Mouse (Mus musculus): Measurements from ENCODE around the gene Sprr2d. TPM values are rescaled to one million over a fixed set of nuclear protein-coding genes. Genes with fewer than 3 reads are reported as not detected.

The Sprr2d gene
- polyA plus RNA-seq, 1 experiment = not detected

GRCm38 (mm10) chr3:92373613-92374012 lies 34.7 kb downstream of the Sprr2d start:
- H3K27ac ChIP-seq (ENCODE audit: control insufficient read depth, insufficient read depth, low read depth, low read length) = no peak overlapping the region

GRCm38 (mm10) chr3:92385385-92385784 lies 46.4 kb downstream of the Sprr2d start, which contains the start of gene Sprr2h:
Sprr2h (plus strand) TSS chr3:92385685.
- H3K36me3 ChIP-seq (ENCODE audit: control insufficient read depth, insufficient read depth, low read length) = no peaks in the 10 kb centered on the region
- no peak within 1 kb of the TSS for H3K4me3 ChIP-seq (ENCODE audit: control insufficient read depth, low read depth, low read length)
- no peak for TF ChIP-seq POLR2A (IDR thresholded peaks at IDR 0.05; ENCODE audit: control insufficient read depth, low read depth, low read length)
- no peak for TF ChIP-seq CTCF (IDR thresholded peaks at IDR 0.05; ENCODE audit: control insufficient read depth, insufficient read depth, insufficient replicate concordance, low read depth, low read length)
- no peak within 1 kb of the TSS for H3K27ac ChIP-seq (ENCODE audit: control insufficient read depth, insufficient read depth, low read depth, low read length)
- H3K27me3 ChIP-seq (ENCODE audit: control insufficient read depth, insufficient read depth, low read length) = no peaks in the 10 kb centered on the region
- no peaks in the 10 kb centered on the region for H3K4me1 ChIP-seq (ENCODE audit: control insufficient read depth, insufficient read depth, low read length)

More at GRCm38 (mm10) chr3:92373613-92374012, 34.7 kb downstream of the Sprr2d start:
- H3K36me3 ChIP-seq (ENCODE audit: control insufficient read depth, insufficient read depth, low read length) = no peaks in the 10 kb centered on the region
- TF ChIP-seq POLR2A (IDR thresholded peaks at IDR 0.05; ENCODE audit: control insufficient read depth, low read depth, low read length) = no peak
- no peak for TF ChIP-seq CTCF (IDR thresholded peaks at IDR 0.05; ENCODE audit: control insufficient read depth, insufficient read depth, insufficient replicate concordance, low read depth, low read length)
- H3K27me3 ChIP-seq (ENCODE audit: control insufficient read depth, insufficient read depth, low read length) = no peaks in the 10 kb centered on the region
- H3K4me1 ChIP-seq (ENCODE audit: control insufficient read depth, insufficient read depth, low read length) = no peaks in the 10 kb centered on the region
- H3K4me3 ChIP-seq (ENCODE audit: control insufficient read depth, low read depth, low read length) = no peak overlapping the region

Other genes starting within 250 kb of the Sprr2d start
- gene Prr9, start 215.2 kb upstream of the Sprr2d start, polyA plus RNA-seq (2012; rRNA removed) = 1.5 and 2.0 TPM in 2 replicates
- gene Lelp1, start 196.4 kb upstream of the Sprr2d start, polyA plus RNA-seq (2012; rRNA removed) = 875 and 1,017 TPM in 2 replicates
- 0.10 TPM in 1 of 2 replicates, not detected in the other for gene Sprr2a1, start 123.3 kb upstream of the Sprr2d start, polyA plus RNA-seq (2012; rRNA removed)
- 8.6 and 11.1 TPM in 2 replicates for gene Sprr2a2, start 123.2 kb upstream of the Sprr2d start, polyA plus RNA-seq (2012; rRNA removed)
- gene Sprr2a3, start 53.7 kb upstream of the Sprr2d start, polyA plus RNA-seq (2012; rRNA removed) = 0.19 and 0.33 TPM in 2 replicates
- not detected in 2 replicates for gene Sprr2b, start 22.5 kb upstream of the Sprr2d start, polyA plus RNA-seq (2012; rRNA removed)
- not detected in 2 replicates for gene Sprr2e, start 13.0 kb downstream of the Sprr2d start, polyA plus RNA-seq (2012; rRNA removed)
- gene Sprr2f, start 26.0 kb downstream of the Sprr2d start, polyA plus RNA-seq (2012; rRNA removed) = not detected in 2 replicates
- gene Sprr2h, start 46.5 kb downstream of the Sprr2d start, polyA plus RNA-seq (2012; rRNA removed) = not detected in 2 replicates
- gene Sprr2i, start 68.9 kb downstream of the Sprr2d start, polyA plus RNA-seq (2012; rRNA removed) = not detected in 2 replicates
- not detected in 2 replicates for gene Sprr2j-ps, start 78.9 kb downstream of the Sprr2d start, polyA plus RNA-seq (2012; rRNA removed)
- gene Gm9774, start 90.3 kb downstream of the Sprr2d start, polyA plus RNA-seq (2012; rRNA removed) = 5.2 and 7.2 TPM in 2 replicates
- not detected in 2 replicates for gene Sprr2k, start 93.4 kb downstream of the Sprr2d start, polyA plus RNA-seq (2012; rRNA removed)
- gene Sprr1b, start 99.6 kb downstream of the Sprr2d start, polyA plus RNA-seq (2012; rRNA removed) = not detected in 2 replicates
- gene Sprr3, start 119.6 kb downstream of the Sprr2d start, polyA plus RNA-seq (2012; rRNA removed) = not detected in 2 replicates
- gene Sprr1a, start 146.8 kb downstream of the Sprr2d start, polyA plus RNA-seq (2012; rRNA removed) = 0.32 and 0.73 TPM in 2 replicates
- not detected in 2 replicates for gene Sprr4, start 161.4 kb downstream of the Sprr2d start, polyA plus RNA-seq (2012; rRNA removed)
- gene 2310046K23Rik, start 195.4 kb downstream of the Sprr2d start, polyA plus RNA-seq (2012; rRNA removed) = not detected in 2 replicates
- gene Ivl, start 234.6 kb downstream of the Sprr2d start, polyA plus RNA-seq (2012; rRNA removed) = 0.05 and 0.06 TPM in 2 replicates
- 4,177 and 4,558 TPM in 2 replicates for gene Smcp, start 249.9 kb downstream of the Sprr2d start, polyA plus RNA-seq (2012; rRNA removed)

Measured in testis, adult 2 months (tissue).